Mouse (Mus musculus) forebrain, embryonic 14.5 days (tissue): Measurements from ENCODE around the gene Ninj2. TPM values are rescaled to one million over a fixed set of nuclear protein-coding genes. Genes with fewer than 3 reads are reported as not detected.

ENCODE experiments used
- ATAC-seq: fragments of 200-750 bp; cut with Nextera tagmentation; 2 replicates; pipeline ENCODE4 v1.8.0; 2017; ENCODE audit warnings: mild to moderate bottlenecking, moderate library complexity
- DNase-seq: peaks from one replicate; pipeline ENCODE4 v3.0.0-alpha.2; 2015; ENCODE audit warnings: low spot score
- H3K27ac ChIP-seq: fragments of 300-500 bp; sonication (generic); 2 replicates; pipeline ENCODE4 v1.5.1; 2014; ENCODE audit warnings: low read depth, mild to moderate bottlenecking, control low read depth, low read length, moderate library complexity
- H3K27me3 ChIP-seq: fragments of 300-500 bp; sonication (generic); replicated peaks from 2 replicates; pipeline ENCODE4 v1.6.1; 2014; ENCODE audit warnings: low read length, control low read depth, mixed read lengths; ENCODE audit not compliant: control insufficient read depth, insufficient read depth
- H3K36me3 ChIP-seq: fragments of 300-500 bp; sonication (generic); 2 replicates; pipeline ENCODE4 v1.6.1; 2014; ENCODE audit warnings: low read length, control low read depth; ENCODE audit not compliant: control insufficient read depth, insufficient read depth
- H3K4me1 ChIP-seq: fragments of 300-500 bp; sonication (generic); 2 replicates; pipeline ENCODE4 v1.6.1; 2014; ENCODE audit warnings: antibody characterized with exemption, low read length, control low read depth; ENCODE audit not compliant: control insufficient read depth, insufficient read depth
- H3K4me2 ChIP-seq: fragments of 300-500 bp; sonication (generic); 2 replicates; pipeline ENCODE4 v1.6.1; 2014; ENCODE audit warnings: mild to moderate bottlenecking, control low read depth, low read length
- H3K4me3 ChIP-seq: fragments of 300-500 bp; sonication (generic); 2 replicates; pipeline ENCODE4 v1.5.1; 2014; ENCODE audit warnings: low read depth, low read length, control low read depth
- H3K9ac ChIP-seq: fragments of 300-500 bp; sonication (generic); 2 replicates; pipeline ENCODE4 v1.6.1; 2014; ENCODE audit warnings: mild to moderate bottlenecking, low read length, control low read depth, moderate library complexity
- H3K9me3 ChIP-seq: fragments of 300-500 bp; sonication (generic); replicated peaks from 2 replicates; pipeline ENCODE4 v1.6.1; 2016; ENCODE audit warnings: low read length, control low read depth, mixed read lengths; ENCODE audit not compliant: control insufficient read depth
- WGBS: fragments of 180-500 bp; shearing (Covaris S2); extraction: QIAGEN DNeasy Blood & Tissue Kit; methylation state at CpG from one replicate; pipeline ENCODE4 v1.1.7; 2014; 5-methylcytosine and 5-hydroxymethylcytosine counted together
- polyA plus RNA-seq: library from polyadenylated mRNA; unstranded; fragments of >200 nt; fragmentation: Nextera tagmentation; extraction: Ambion mirVana; gene quantifications from 2 replicates; pipeline ENCODE4 v1.2.1, GENCODE M21; 2014

Ninj2 gene
- polyA plus RNA-seq, 1 experiment from 2014 or later = not detected

GRCm38 (mm10) chr6:120202406-120202805, 109.3 kb downstream of the Ninj2 start:
- DNase-seq = peak; percentile 49
- WGBS = 40% methylated on average over 8 of the region's 8 CpGs

GRCm38 (mm10) chr6:120206586-120206985, 113.4 kb downstream of the Ninj2 start:
- H3K36me3 ChIP-seq = no peaks in the 10 kb centered on the region
- DNase-seq = no peak
- no peak overlapping the region for H3K27ac ChIP-seq
- H3K4me3 ChIP-seq = no peak overlapping the region
- H3K4me1 ChIP-seq = peaks cover 6% of the 10 kb centered on the region; the same call in 1 of the 2 replicates
- no peak overlapping the region for H3K4me2 ChIP-seq
- ATAC-seq = no peak
- no peaks in the 10 kb centered on the region for H3K9me3 ChIP-seq
- WGBS = 91% methylated on average over 5 of the region's 5 CpGs
- no peak overlapping the region for H3K9ac ChIP-seq
- H3K27me3 ChIP-seq = no peaks in the 10 kb centered on the region

More at GRCm38 (mm10) chr6:120202406-120202805, 109.3 kb downstream of the Ninj2 start:
- no peaks in the 10 kb centered on the region for H3K36me3 ChIP-seq
- H3K4me3 ChIP-seq = no peak overlapping the region
- H3K9me3 ChIP-seq = no peaks in the 10 kb centered on the region
- H3K27ac ChIP-seq = no peak overlapping the region
- H3K27me3 ChIP-seq = no peaks in the 10 kb centered on the region
- peaks cover 8% of the 10 kb centered on the region for H3K4me1 ChIP-seq
- H3K9ac ChIP-seq = no peak overlapping the region
- no peak overlapping the region for H3K4me2 ChIP-seq
- ATAC-seq = no peak; the same call in 1 of the 2 replicates

GRCm38 (mm10) chr6:120211536-120211935, 118.4 kb downstream of the Ninj2 start:
- ATAC-seq (no peak), DNase-seq (no peak)
- no peaks in the 10 kb centered on the region for H3K27me3 ChIP-seq
- WGBS = 82% methylated on average over 6 of the region's 6 CpGs
- H3K9ac ChIP-seq = no peak overlapping the region
- H3K4me1 ChIP-seq = no peaks in the 10 kb centered on the region
- no peak overlapping the region for H3K4me3 ChIP-seq
- H3K27ac ChIP-seq = no peak overlapping the region
- H3K4me2 ChIP-seq = no peak overlapping the region
- H3K36me3 ChIP-seq = no peaks in the 10 kb centered on the region
- H3K9me3 ChIP-seq = no peaks in the 10 kb centered on the region

- no peaks in the 10 kb centered on the region for H3K9me3 ChIP-seq
- no peak overlapping the region for H3K27ac ChIP-seq
- no peak for DNase-seq
- H3K4me1 ChIP-seq = no peaks in the 10 kb centered on the region
- H3K4me2 ChIP-seq = no peak overlapping the region
- WGBS = 92% methylated on average over 1 of the region's 1 CpGs
- H3K36me3 ChIP-seq = no peaks in the 10 kb centered on the region
- no peak overlapping the region for H3K4me3 ChIP-seq
- H3K27me3 ChIP-seq = no peaks in the 10 kb centered on the region
- ATAC-seq = no peak
- H3K9ac ChIP-seq = no peak overlapping the region
These were observed 123.6 kb downstream of the Ninj2 start for GRCm38 (mm10) chr6:120216702-120217101.

- no peak overlapping the region for H3K4me3 ChIP-seq
- no peak overlapping the region for H3K27ac ChIP-seq
- no peak overlapping the region for H3K9ac ChIP-seq
- DNase-seq = no peak
- H3K4me2 ChIP-seq = no peak overlapping the region
- H3K4me1 ChIP-seq = no peaks in the 10 kb centered on the region
- ATAC-seq = no peak
- WGBS = 88% methylated on average over 2 of the region's 2 CpGs
- H3K27me3 ChIP-seq = no peaks in the 10 kb centered on the region
- H3K36me3 ChIP-seq = no peaks in the 10 kb centered on the region
- H3K9me3 ChIP-seq = no peaks in the 10 kb centered on the region
These were observed 126.1 kb downstream of the Ninj2 start for GRCm38 (mm10) chr6:120219281-120219680.

- Histone ChIP-seq H3K4me2 (no peak overlapping the region), H3K9me3 (no peaks in the 10 kb centered on the region), H3K27ac (no peak overlapping the region), H3K27me3 (no peaks in the 10 kb centered on the region), H3K4me3 (no peak overlapping the region), H3K4me1 (no peaks in the 10 kb centered on the region), H3K9ac (no peak overlapping the region), H3K36me3 (no peaks in the 10 kb centered on the region)
- DNase-seq (peak; percentile 33), ATAC-seq (no peak)
- whole genome bisulfite sequencing = 31% methylated on average over 6 of the region's 6 CpGs
These were observed 129.5 kb downstream of the Ninj2 start for GRCm38 (mm10) chr6:120222669-120223068.

GRCm38 (mm10) chr6:120225355-120225754, 132.2 kb downstream of the Ninj2 start:
- no peaks in the 10 kb centered on the region for H3K36me3 ChIP-seq
- no peak overlapping the region for H3K4me3 ChIP-seq
- WGBS = 72% methylated on average over 6 of the region's 6 CpGs
- ATAC-seq (no peak), DNase-seq (no peak)
- no peaks in the 10 kb centered on the region for H3K27me3 ChIP-seq
- H3K9ac ChIP-seq = no peak overlapping the region
- H3K4me2 ChIP-seq = no peak overlapping the region
- no peaks in the 10 kb centered on the region for H3K9me3 ChIP-seq
- H3K27ac ChIP-seq = no peak overlapping the region
- H3K4me1 ChIP-seq = no peaks in the 10 kb centered on the region

GRCm38 (mm10) chr6:120227068-120227467, 133.9 kb downstream of the Ninj2 start:
- H3K9ac ChIP-seq = no peak overlapping the region
- no peaks in the 10 kb centered on the region for H3K9me3 ChIP-seq
- no peaks in the 10 kb centered on the region for H3K27me3 ChIP-seq
- H3K36me3 ChIP-seq = no peaks in the 10 kb centered on the region
- H3K4me1 ChIP-seq = no peaks in the 10 kb centered on the region
- no peak overlapping the region for H3K27ac ChIP-seq
- DNase-seq (no peak), ATAC-seq (no peak)
- no peak overlapping the region for H3K4me3 ChIP-seq
- WGBS = 77% methylated on average over 7 of the region's 7 CpGs
- no peak overlapping the region for H3K4me2 ChIP-seq

- DNase-seq = no peak
- 61% methylated on average over 7 of the region's 7 CpGs for WGBS
These were observed 136.7 kb downstream of the Ninj2 start for GRCm38 (mm10) chr6:120229806-120230205.

More at GRCm38 (mm10) chr6:120229806-120230205, 136.7 kb downstream of the Ninj2 start:
- Histone ChIP-seq H3K9ac (no peak overlapping the region), H3K27ac (no peak overlapping the region), H3K4me2 (no peak overlapping the region), H3K36me3 (no peaks in the 10 kb centered on the region), H3K4me3 (no peak overlapping the region), H3K27me3 (no peaks in the 10 kb centered on the region), H3K9me3 (no peaks in the 10 kb centered on the region), H3K4me1 (no peaks in the 10 kb centered on the region)
- no peak for ATAC-seq
